Mouse (Mus musculus) T-cell, adult 2 months (primary cell): ENCODE results near the gene Prorsd1.

Source experiments
- DNase-seq: peaks from one replicate; pipeline ENCODE4 v3.0.0; 2022; ENCODE audit warnings: low spot score

Prorsd1 gene

DNA sequence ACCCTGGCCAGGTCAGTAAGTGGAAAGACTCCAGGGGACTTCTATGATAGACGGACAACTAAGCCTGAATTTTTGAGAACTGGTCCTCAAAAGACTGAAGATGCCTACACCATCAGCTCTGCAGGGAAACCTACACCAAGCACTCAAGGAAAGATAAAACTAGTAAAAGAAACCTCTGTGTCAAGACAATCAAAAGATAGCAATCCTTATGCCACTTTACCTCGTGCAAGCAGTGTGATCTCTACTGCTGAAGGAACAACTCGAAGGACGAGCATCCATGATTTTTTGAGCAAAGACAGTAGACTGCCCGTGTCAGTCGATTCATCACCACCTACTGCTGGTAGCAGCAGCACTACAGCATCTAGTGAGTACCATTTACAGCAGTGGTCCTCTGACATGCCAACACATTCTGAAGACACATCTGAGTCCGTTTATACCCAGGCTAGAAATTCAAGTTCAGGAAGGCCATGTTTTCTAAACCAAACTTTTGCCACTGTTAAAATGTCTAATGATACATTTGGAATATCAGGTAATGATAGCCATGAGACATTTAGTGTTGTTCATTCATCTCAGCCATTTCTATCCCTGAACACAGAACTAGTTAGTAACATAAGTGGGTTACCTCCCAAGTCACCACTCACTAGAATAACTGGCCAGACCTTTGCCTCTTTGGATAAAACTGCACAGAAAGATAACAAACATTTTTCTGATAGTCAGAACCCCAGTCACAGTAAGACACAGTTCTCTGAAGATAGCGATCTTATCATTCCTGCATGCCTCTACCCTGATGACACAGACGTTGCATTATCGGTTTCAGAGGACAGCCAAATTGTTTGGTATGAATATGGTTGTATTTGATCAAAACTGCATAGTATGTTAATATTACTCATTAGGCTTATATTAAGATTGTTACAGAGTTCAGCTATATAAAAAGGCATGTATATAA lies 10.6 kb downstream of the Prorsd1 start:
- no peak for DNase-seq

DNA sequence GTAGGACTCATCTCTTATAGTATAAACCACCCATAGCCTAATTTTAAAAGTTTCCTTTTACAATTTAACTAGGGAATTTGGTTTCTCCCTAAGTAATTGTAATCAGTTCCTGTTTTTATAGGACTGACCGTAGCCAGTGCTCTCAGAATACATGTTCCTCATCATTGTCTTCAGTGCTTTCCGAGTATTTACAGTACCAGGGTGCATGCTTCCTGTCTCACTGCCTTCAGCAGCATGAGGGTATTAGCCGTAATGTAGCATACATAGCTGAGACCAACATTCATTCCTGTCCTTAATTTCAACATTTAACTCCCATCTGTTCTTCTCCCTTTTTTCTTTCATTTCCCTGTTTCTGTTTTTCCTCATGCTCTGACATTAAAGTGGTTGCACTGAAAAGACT lies 17.9 kb downstream of the Prorsd1 start:
- DNase-seq: no peak

DNA sequence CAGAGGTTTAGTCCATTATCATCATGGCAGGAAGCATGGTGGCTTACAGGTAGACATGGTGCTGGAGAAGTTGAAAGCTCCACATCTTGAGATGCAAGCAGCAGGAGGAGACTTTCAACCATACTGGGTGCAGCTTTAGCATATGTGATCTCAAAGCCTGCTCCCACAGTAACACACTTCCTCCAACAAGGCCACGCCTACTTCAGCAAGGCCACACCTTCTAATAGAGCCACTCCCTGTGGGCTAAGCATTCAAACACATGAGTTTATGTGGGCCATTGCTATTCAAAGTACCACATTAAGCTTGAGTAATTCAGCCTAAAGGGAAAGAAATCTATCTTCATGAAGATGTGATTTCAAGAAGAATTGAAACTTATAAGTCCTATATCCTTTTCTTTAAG lies 21.7 kb downstream of the Prorsd1 start:
- DNase-seq: no peak

DNA sequence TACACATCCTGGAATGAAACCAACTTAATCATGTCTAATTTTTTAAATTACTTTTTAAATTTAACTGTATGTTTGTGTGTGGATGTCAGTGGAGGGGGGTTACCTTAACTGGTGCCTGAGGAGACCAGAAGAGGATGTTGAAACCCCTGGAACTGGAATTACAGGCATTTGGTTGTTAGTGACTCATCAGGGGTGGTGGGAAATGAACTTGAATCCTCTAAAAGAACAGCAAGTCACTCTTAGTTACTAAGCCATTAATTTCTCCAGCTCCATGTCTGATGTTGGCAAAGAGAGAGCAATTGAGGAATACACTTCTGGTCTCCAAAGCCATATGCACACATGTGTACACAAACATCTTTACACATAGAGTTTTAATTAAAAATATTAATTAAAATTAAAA lies 40.2 kb downstream of the Prorsd1 start:
- DNase-seq: no peak
